Mouse (Mus musculus) neutrophil, adult 5-6 weeks (primary cell): ENCODE data around the gene Olfr672. TPM values are rescaled to one million over a fixed set of nuclear protein-coding genes. Genes with fewer than 3 reads are reported as not detected.
A peak's percentile ranks its signal among the peaks of the same experiment; 100 is the strongest.
"Not testable (repeated sequence)": the region's sequence is repeated elsewhere in the genome, so short reads cannot be mapped to it uniquely, and the experiment has no call there.

Experiments used
- ATAC-seq: fragments of 151-379, 151-347 bp; 2 replicates; pipeline ENCODE4 v1.8.0; 2017; ENCODE audit warnings: mild to moderate bottlenecking, moderate TSS enrichment; ENCODE audit not compliant: insufficient number of reproducible peaks, poor library complexity, low FRiP score, severe bottlenecking; ENCODE audit errors: extremely low read depth
- total RNA-seq: library from RNA; stranded (forward); fragments of 200-1000 nt; gene quantifications from 2 replicates; pipeline ENCODE4 v1.2.3, GENCODE M21; 2017

The Olfr672 gene
- not detected in 2 replicates for total RNA-seq

DNA sequence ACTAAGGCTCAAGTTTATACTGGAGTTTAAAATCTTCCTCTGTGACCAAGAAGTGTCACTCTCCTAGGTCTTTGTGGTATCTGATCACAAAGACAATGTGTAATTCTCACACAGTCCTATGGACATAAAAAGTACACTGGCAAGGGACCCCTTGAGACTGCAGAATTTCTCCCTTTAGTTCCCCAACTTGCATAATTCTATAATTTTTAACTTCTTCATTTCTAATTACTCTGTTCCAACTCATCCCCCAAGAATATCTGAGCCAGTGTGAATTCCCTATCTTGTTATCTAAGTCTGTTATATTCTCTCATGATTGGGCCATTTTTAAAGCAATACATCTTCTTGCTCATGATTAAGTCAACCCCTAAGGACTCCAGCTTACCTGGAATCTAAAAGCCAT, at the start of gene Olfr672:
Gene Olfr672 (minus strand): TSS at position 101 of the 400 bp plus-strand sequence.
- ATAC-seq = no peak

DNA sequence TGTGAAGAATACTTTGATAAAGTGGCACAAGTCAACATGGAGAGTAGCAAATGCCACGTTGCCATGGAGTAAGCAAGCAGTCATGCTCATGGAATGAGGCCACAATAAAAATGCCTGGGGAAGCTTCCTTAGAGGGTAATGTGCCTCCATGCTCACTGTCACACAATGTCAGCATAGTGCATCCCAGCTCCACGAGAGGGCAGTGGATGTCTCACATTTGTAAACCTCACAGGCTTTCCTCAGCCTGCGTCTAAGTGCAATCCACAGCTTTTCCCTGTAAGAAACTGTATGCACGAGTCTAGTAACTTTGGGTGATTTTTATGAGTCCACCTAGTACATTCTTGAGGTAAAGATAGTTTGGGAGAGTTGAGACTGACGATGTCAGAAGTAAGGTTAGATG, 32.0 kb upstream of the Olfr672 start:
- ATAC-seq = not testable (repeated sequence)

DNA sequence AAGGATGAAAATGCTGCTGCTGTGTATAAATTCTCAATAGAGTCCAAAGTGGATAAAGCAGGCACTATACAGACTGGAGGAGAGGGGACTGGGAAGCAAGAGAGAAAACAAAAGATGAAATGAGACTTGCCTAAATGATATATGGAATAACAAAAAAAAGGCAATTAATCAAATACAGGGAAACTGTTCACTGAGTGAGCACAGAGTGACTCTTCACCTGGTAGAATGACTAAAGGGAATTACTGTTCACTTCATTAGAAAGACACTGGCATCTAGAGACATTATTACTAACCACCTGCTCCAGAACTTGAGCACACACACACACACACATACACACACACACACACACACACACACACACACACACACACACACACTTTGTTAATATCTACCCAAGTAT, 30.6 kb upstream of the Olfr672 start, which contains the start of gene Olfr676:
Gene Olfr676 (plus strand): TSS at position 301 of the 400 bp plus-strand sequence.
- no peak for ATAC-seq

DNA sequence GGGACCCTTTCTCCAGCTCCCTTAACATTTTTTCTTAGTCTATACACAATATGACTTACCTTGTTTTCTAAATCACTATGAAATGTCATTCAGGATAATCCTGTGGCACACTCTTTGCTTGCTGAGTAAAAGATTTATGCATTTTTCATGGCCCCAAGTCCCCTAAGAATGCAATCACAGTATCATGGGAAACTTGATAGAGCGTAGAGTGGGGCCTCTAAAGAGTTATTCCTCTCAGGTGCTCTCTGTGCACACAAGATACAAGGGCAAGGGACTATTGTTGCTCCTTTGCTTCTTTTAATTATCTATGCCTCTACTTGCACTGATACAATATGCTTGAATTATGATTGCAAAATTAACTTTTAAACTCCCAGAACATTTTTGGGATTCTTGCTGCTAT, 26.5 kb upstream of the Olfr672 start, which contains the start of gene Olfr675:
Gene Olfr675 (minus strand): TSS at position 101 of the 400 bp plus-strand sequence.
- no peak for ATAC-seq

DNA sequence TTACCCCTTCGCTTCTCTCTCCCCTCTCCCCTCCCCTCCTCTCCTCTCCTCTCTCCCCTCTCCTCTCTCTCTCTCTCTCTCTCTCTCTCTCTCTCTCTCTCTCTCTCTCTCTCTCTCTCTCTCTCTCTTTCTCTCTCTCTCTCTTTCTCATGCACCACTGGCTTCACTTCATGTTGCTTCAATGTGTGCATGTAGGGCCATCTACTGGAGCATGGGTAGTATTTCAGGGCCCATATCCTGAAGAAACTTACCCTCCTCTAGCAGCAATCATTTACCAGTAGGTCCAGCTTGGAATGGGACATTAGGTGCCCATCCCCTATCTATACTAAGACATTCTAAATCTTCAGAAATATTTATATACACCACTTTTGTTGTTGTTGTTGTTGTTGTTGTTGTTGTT, 20.7 kb upstream of the Olfr672 start:
- ATAC-seq = no peak

DNA sequence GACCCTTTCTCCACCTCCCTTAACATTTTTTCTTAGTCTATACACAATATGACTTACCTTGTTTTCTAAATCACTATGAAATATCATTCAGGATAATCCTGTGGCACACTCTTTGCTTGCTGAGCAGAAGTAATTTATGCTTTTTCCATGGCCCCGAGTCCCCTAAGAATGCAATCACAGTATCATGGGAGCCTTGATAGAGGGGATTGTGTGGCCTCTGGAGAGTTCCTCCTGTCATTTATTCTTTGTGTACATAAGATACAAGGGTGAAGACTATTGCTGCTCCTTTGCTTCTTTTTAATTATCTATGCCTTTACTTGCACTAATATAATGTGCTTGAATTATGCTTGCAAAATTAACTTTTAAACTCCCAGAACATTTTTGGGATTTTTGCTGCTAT, 22.8 kb downstream of the Olfr672 start, which contains the start of gene Olfr671:
Gene Olfr671 (minus strand): TSS at position 101 of the 400 bp plus-strand sequence.
- no peak for ATAC-seq

DNA sequence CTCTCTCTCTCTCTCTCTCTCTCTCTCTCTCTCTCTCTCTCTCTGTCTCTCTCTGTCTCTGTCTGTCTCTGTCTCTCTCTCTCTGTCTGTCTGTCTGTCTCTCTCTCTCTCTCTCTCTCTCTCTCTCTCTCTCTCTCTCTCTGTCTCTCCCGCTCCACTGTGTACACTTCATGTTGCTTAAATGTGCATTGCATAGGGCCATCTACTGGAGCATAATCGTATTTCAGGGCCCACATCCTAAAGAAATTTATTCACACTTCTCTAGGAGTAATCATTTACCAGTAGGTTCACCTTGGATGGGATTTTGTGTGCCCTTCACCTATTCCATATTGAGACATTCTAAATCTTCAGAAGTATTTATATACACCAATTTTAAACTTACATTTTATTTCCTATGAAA, 29.3 kb downstream of the Olfr672 start:
- not testable (repeated sequence) for ATAC-seq

DNA sequence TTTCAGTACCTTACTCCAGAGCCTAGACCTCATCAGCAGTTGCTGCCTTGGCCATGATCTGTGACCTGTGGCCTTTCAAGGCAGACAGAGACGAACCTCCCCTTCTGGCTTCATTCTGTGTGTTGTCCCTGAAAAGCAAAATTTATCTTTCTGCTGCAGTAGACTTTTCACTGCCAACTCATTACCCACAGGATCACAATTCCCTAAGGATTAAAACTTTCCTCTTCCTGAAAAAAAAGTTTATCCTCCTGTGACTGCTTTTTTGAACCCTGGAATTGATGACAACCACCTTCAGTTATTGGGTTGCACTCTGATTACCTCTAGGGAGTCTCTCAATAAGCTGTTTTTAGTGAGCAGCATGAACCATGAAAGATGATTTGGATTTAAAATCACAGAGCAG, 39.3 kb downstream of the Olfr672 start, which contains the start of gene Olfr670:
Gene Olfr670 (minus strand): TSS at position 101 of the 400 bp plus-strand sequence.
- ATAC-seq = no peak

DNA sequence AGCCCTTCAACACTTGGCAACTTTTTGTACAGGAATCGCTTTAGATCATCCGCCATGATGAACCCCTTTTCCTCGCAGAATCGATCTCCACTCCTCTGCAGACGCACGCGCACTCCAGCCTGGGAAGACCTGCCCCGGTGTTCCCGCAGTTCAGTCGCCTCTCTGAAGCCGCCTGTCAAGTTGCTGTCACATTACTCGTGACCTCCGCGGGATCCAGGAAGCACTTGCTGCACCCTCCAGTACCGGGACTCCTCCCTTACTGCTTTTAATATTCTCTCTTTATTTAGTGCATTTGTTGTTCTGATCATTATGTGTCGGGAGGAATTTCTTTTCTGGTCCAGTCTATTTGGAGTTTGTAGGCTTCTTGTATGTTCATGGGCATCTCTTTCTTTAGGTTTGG, 51.6 kb downstream of the Olfr672 start:
- peak; percentile 75; the same call in 1 of the 2 replicates for ATAC-seq

Other genes starting within 250 kb of the Olfr672 start
- not detected in 2 replicates for gene Usp17le, start 224.6 kb downstream of the Olfr672 start, total RNA-seq
- not detected in 2 replicates for gene Usp17lb, start 159.4 kb downstream of the Olfr672 start, total RNA-seq
- gene Usp17la, start 145.0 kb downstream of the Olfr672 start, total RNA-seq = not detected in 2 replicates
- gene Olfr665, start 124.0 kb downstream of the Olfr672 start, total RNA-seq = 0.12 TPM in 1 of 2 replicates, not detected in the other
- gene Olfr666, start 106.1 kb downstream of the Olfr672 start, total RNA-seq = 0.70 TPM in 1 of 2 replicates, not detected in the other
- not detected in 2 replicates for gene Olfr667, start 80.5 kb downstream of the Olfr672 start, total RNA-seq
- gene Olfr668, start 74.0 kb downstream of the Olfr672 start, total RNA-seq = 0.12 TPM in 1 of 2 replicates, not detected in the other
- 0.35 TPM in 1 of 2 replicates, not detected in the other for gene Olfr669, start 67.8 kb downstream of the Olfr672 start, total RNA-seq
- gene Olfr670, start 39.4 kb downstream of the Olfr672 start, total RNA-seq = not detected in 2 replicates
- not detected in 2 replicates for gene Olfr671, start 22.9 kb downstream of the Olfr672 start, total RNA-seq
- gene Olfr675, start 26.4 kb upstream of the Olfr672 start, total RNA-seq = not detected in 2 replicates
- gene Olfr676, start 30.7 kb upstream of the Olfr672 start, total RNA-seq = not detected in 2 replicates
- gene Olfr677, start 49.3 kb upstream of the Olfr672 start, total RNA-seq = not detected in 2 replicates
- gene Olfr678, start 62.4 kb upstream of the Olfr672 start, total RNA-seq = 0.23 TPM in 1 of 2 replicates, not detected in the other
- gene Olfr679, start 79.2 kb upstream of the Olfr672 start, total RNA-seq = not detected in 2 replicates
- not detected in 2 replicates for gene Olfr680-ps1, start 90.8 kb upstream of the Olfr672 start, total RNA-seq
- gene Olfr681, start 114.8 kb upstream of the Olfr672 start, total RNA-seq = not detected in 2 replicates
- gene Olfr683, start 145.0 kb upstream of the Olfr672 start, total RNA-seq = not detected in 2 replicates
- 0.25 TPM in 1 of 2 replicates, not detected in the other for gene Olfr684, start 161.6 kb upstream of the Olfr672 start, total RNA-seq
- gene Olfr685, start 184.0 kb upstream of the Olfr672 start, total RNA-seq = not detected in 2 replicates
- not detected in 2 replicates for gene Olfr686, start 205.5 kb upstream of the Olfr672 start, total RNA-seq